Mouse (Mus musculus) thymus, adult 2 months (tissue): ENCODE measurements around the gene Zcchc10. TPM values are rescaled to one million over a fixed set of nuclear protein-coding genes. Genes with fewer than 3 reads are reported as not detected.
"Not testable (repeated sequence)": the region's sequence is repeated elsewhere in the genome, so short reads cannot be mapped to it uniquely, and the experiment has no call there.

ENCODE experiments used
- DNase-seq: peaks from one replicate; pipeline ENCODE4 v3.0.0; 2021
- H3K27ac ChIP-seq: fragments of 200-500 bp; 2 replicates; pipeline ENCODE4 v1.5.1; 2012; ENCODE audit warnings: low read length, control low read depth; ENCODE audit not compliant: control insufficient read depth, insufficient read depth
- H3K27me3 ChIP-seq: fragments of 200-500 bp; 2 replicates; pipeline ENCODE4 v1.6.1; 2012; ENCODE audit warnings: mild to moderate bottlenecking, low read length, moderate library complexity, mixed read lengths; ENCODE audit not compliant: control insufficient read depth, insufficient read depth
- H3K36me3 ChIP-seq: fragments of 200-500 bp; 2 replicates; pipeline ENCODE4 v1.6.1; 2012; ENCODE audit warnings: mild to moderate bottlenecking, low read length, moderate library complexity; ENCODE audit not compliant: control insufficient read depth, insufficient read depth
- H3K4me1 ChIP-seq: fragments of 200-500 bp; replicated peaks from 2 replicates; pipeline ENCODE4 v1.6.1; 2012; ENCODE audit warnings: low read length; ENCODE audit not compliant: control insufficient read depth, insufficient read depth
- H3K4me3 ChIP-seq: fragments of 200-500 bp; 2 replicates; pipeline ENCODE4 v1.5.1; 2012; ENCODE audit warnings: mild to moderate bottlenecking, low read length, control low read depth, moderate library complexity; ENCODE audit not compliant: control insufficient read depth, insufficient read depth
- CTCF ChIP-seq: fragments of 200-500 bp; IDR thresholded peaks from 2 replicates; pipeline ENCODE4 v1.5.1; 2012; ENCODE audit warnings: mild to moderate bottlenecking, control low read depth, low read length, moderate library complexity, borderline replicate concordance; ENCODE audit not compliant: control insufficient read depth, poor library complexity, insufficient read depth; ENCODE audit errors: extremely low read depth
- POLR2A ChIP-seq: fragments of 200-500 bp; IDR thresholded peaks from 2 replicates; pipeline ENCODE4 v1.6.1; 2012; ENCODE audit warnings: mild to moderate bottlenecking, low read length, control low read depth, moderate library complexity; ENCODE audit not compliant: control insufficient read depth, poor library complexity, insufficient read depth; ENCODE audit errors: extremely low read depth
- WGBS: fragments of 180-500 bp; shearing (Covaris S2); methylation state at CpG from one replicate; pipeline ENCODE4 v1.1.7; 2018; 5-methylcytosine and 5-hydroxymethylcytosine counted together
- polyA plus RNA-seq: library from polyadenylated mRNA; depleted of rRNA; stranded (reverse); fragments of >200 nt; gene quantifications from 2 replicates; pipeline ENCODE4 v1.2.3, GENCODE M21; 2012

Zcchc10 gene
- polyA plus RNA-seq, 1 experiment: 8.4 TPM

DNA sequence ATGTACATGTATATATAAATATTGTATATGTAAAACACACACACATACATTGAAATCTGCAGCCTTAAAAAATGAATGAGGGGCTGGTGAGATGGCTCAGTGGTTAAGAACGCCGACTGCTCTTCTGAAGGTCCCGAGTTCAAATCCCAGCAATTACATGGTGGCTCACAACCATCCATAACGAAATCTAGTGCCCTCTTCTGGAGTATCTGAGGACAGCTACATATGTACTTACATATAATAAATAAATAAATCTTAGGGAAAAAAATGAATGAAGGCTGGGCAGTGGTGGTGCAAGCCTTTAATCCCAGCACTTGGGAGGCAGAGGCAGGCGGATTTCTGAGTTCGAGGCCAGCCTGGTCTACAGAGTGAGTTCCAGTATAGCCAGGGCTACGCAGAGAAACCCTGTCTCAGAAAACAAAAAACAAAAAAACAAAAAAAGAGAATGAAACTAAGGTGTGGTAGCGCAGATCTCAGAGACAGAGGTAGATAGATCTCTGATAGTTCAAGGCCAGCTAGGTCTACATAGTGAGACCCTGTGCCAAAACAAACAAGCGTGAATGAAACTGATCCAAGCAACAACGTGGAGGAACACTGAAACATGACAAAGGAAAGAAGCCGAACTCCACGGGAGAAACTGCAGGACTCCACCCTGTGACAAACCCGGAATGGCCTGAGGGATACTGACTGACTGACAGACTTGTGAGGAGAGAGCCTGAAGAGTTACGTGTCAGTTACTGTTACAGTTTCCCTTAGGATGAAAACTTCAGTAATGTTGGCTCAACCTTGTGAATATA, 20.2 kb upstream of the Zcchc10 start:
- no peak for TF ChIP-seq POLR2A
- TF ChIP-seq CTCF: no peak
- no peak overlapping the region for H3K4me3 ChIP-seq
- 97% methylated on average over 14 of the region's 14 CpGs for WGBS
- H3K27ac ChIP-seq: no peak overlapping the region
- no peak for DNase-seq
- H3K27me3 ChIP-seq: no peaks in the 10 kb centered on the region
- H3K36me3 ChIP-seq: no peaks in the 10 kb centered on the region
- peaks cover 14% of the 10 kb centered on the region for H3K4me1 ChIP-seq

DNA sequence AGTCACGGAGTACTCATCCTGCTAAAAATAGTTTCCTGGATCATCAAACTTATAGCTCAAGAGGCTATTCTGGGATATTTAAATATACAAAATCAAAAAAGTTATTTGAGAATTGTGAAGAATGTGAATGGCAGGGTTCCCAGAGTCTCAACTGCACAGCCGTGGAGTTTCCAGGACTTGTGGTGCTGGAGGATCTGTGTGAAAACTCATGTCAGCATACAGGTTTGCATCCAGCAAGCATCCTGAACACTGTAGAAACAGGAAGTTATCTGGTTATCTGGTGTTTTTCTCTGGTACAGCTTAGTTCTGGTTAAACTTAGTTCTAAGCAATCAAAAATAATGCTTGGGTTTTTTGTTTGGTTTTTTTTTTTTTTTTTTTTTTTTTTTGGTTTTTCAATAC, 17.5 kb upstream of the Zcchc10 start:
- TF ChIP-seq POLR2A: no peak
- TF ChIP-seq CTCF: no peak
- Histone ChIP-seq H3K4me1 (peaks cover 6% of the 10 kb centered on the region), H3K27ac (no peak overlapping the region), H3K4me3 (no peak overlapping the region), H3K27me3 (no peaks in the 10 kb centered on the region), H3K36me3 (no peaks in the 10 kb centered on the region)
- DNase-seq: no peak
- 84% methylated on average over 2 of the region's 2 CpGs for WGBS

DNA sequence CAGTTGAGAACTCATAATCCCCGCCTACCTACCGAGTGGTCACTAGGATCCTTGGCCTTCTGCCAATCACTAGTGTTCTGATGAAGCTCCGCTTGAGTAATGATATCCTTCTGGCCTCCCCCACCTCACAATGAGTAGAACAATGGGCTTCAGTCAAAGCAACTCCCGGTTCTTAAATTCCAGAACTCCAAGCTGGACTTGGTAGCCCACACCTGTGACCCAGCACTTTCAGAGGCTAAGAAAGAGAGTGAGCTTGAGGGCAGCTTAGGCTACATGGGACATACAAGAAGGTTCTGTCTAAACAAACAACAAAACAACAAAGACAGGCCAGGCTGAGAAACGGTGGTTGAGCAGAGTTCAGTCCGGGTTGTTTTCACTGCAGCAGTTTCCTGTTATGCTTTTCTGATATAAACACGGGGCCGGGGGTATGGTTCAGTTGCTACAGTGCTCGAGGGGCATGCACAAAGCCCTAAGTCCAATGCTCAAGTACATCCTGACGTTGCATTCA, 16.9 kb upstream of the Zcchc10 start:
- no peak for DNase-seq
- Histone ChIP-seq H3K36me3 (no peaks in the 10 kb centered on the region), H3K27ac (no peak overlapping the region), H3K4me3 (no peak overlapping the region), H3K27me3 (no peaks in the 10 kb centered on the region), H3K4me1 (peaks cover 6% of the 10 kb centered on the region)
- WGBS: 67% methylated on average over 10 of the region's 10 CpGs
- TF ChIP-seq POLR2A: no peak
- TF ChIP-seq CTCF: no peak

DNA sequence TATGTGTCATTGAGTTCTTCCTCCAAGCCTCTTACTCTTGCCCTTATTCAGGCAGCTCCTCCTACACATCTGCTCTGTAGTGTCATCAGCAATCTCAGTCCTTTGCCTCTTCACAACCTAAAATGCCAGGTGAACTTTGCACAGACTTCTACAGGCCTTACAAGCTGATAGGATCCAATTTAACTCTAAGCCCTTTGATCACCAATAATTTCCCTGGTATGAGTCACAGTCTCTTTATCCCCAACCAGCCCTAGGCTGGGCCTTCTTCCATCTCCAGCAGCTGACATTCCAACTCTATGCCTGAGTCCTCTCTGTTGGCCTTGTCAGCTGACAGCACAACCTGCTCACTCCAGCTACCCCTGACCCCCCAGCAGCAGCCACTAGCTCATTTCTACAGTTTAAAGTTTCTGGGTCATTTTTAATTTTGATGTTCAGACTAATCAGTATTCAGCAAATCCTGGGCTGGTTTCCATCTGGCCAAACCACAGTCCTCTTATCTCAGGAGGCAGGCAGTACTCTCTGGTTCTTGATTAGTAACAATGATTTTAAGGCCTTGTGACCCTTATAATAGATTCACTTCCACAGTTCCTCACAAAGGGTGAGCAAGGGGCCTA, 16.1 kb upstream of the Zcchc10 start:
- H3K27ac ChIP-seq: no peak overlapping the region
- H3K4me1 ChIP-seq: peaks cover 6% of the 10 kb centered on the region
- H3K27me3 ChIP-seq: no peaks in the 10 kb centered on the region
- TF ChIP-seq POLR2A (no peak), CTCF (no peak)
- H3K4me3 ChIP-seq: no peak overlapping the region
- DNase-seq: no peak
- H3K36me3 ChIP-seq: no peaks in the 10 kb centered on the region

DNA sequence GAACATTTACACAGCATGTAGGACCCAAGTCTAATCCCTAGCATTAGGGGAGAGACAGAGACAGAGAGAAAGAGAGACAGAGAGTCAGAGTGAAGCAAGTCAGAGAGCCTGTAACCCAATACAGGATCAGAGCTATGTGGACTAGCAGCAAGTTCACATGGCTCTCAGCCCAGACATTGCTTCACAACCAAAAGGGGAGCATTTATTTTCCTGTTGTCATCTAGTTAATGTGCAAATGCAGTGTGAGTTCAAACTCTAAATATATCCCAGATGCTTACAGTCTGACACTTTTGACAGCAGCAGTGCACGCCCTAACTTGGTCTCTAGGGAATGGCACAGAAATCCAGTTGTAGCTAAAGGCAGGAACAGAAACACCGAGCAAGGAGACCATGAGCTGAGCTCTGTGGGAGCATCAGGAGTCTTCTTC, 15.6 kb upstream of the Zcchc10 start:
- DNase-seq: no peak
- no peaks in the 10 kb centered on the region for H3K27me3 ChIP-seq
- no peak for TF ChIP-seq CTCF
- no peak for TF ChIP-seq POLR2A
- no peak overlapping the region for H3K27ac ChIP-seq
- WGBS: 92% methylated on average over 2 of the region's 2 CpGs
- H3K4me1 ChIP-seq: peaks cover 6% of the 10 kb centered on the region
- no peak overlapping the region for H3K4me3 ChIP-seq
- H3K36me3 ChIP-seq: no peaks in the 10 kb centered on the region

- TF ChIP-seq CTCF: no peak
- no peak for TF ChIP-seq POLR2A
- Histone ChIP-seq H3K36me3 (no peaks in the 10 kb centered on the region), H3K4me1 (peaks cover 6% of the 10 kb centered on the region), H3K4me3 (no peak overlapping the region), H3K27me3 (no peaks in the 10 kb centered on the region), H3K27ac (no peak overlapping the region)
- 86% methylated on average over 1 of the region's 1 CpGs for WGBS
- DNase-seq: no peak
Measured at GRCm38 (mm10) chr11:53311385-53311784, 13.1 kb upstream of the Zcchc10 start.

GRCm38 (mm10) chr11:53312823-53313222, 11.7 kb upstream of the Zcchc10 start:
- H3K27ac ChIP-seq, H3K36me3 ChIP-seq, DNase-seq, H3K4me1 ChIP-seq, H3K4me3 ChIP-seq, H3K27me3 ChIP-seq: not testable (repeated sequence)
- WGBS: 13% methylated on average over 1 of the region's 1 CpGs
